Mouse (Mus musculus) cortical plate, adult 2 months (tissue): Measurements from ENCODE around the gene Rps7. TPM values are rescaled to one million over a fixed set of nuclear protein-coding genes. Genes with fewer than 3 reads are reported as not detected.

Experiments used
- H3K27ac ChIP-seq: fragments of 200-500 bp; 2 replicates; pipeline ENCODE4 v1.5.1; 2012; ENCODE audit warnings: low read length, control low read depth, inconsistent platforms; ENCODE audit not compliant: insufficient read depth
- H3K4me1 ChIP-seq: fragments of 200-500 bp; 2 replicates; pipeline ENCODE4 v1.6.1; 2011; ENCODE audit warnings: low read length; ENCODE audit not compliant: control insufficient read depth, insufficient read depth
- H3K4me3 ChIP-seq: fragments of 200-500 bp; 2 replicates; pipeline ENCODE4 v1.5.1; 2011; ENCODE audit warnings: mild to moderate bottlenecking, low read length, control low read depth; ENCODE audit not compliant: insufficient read depth
- CTCF ChIP-seq: fragments of 200-500 bp; IDR thresholded peaks from 2 replicates; pipeline ENCODE4 v1.5.1; 2011; ENCODE audit warnings: mild to moderate bottlenecking, control low read depth, low read length; ENCODE audit not compliant: insufficient read depth; ENCODE audit errors: extremely low read depth
- POLR2A ChIP-seq: fragments of 200-500 bp; IDR thresholded peaks from 2 replicates; pipeline ENCODE4 v1.6.1; 2011; ENCODE audit warnings: mild to moderate bottlenecking, low read length, control low read depth; ENCODE audit not compliant: insufficient read depth; ENCODE audit errors: extremely low read depth
- polyA plus RNA-seq: library from polyadenylated mRNA; depleted of rRNA; stranded (reverse); fragments of >200 nt; gene quantifications from 2 replicates; pipeline ENCODE4 v1.2.3, GENCODE M21; 2012

Gene Rps7
- polyA plus RNA-seq, 1 experiment = 368 TPM

GRCm38 (mm10) chr12:28638778-28639177, 3.0 kb upstream of the Rps7 start:
- H3K4me3 ChIP-seq = no peak overlapping the region
- H3K27ac ChIP-seq = no peak overlapping the region
- H3K4me1 ChIP-seq = peaks cover 5% of the 10 kb centered on the region
- TF ChIP-seq POLR2A = no peak
- no peak for TF ChIP-seq CTCF

- Histone ChIP-seq H3K4me1 (peaks cover 5% of the 10 kb centered on the region), H3K27ac (no peak overlapping the region), H3K4me3 (peak overlapping the region; percentile 73; the same call in 1 of the 2 replicates)
- TF ChIP-seq CTCF = no peak
- TF ChIP-seq POLR2A = no peak
Observed at GRCm38 (mm10) chr12:28636543-28636942, 790 bp upstream of the Rps7 start.

GRCm38 (mm10) chr12:28635058-28635534, 657 bp downstream of the Rps7 start:
- TF ChIP-seq CTCF (no peak), POLR2A (no peak)
- H3K4me1 ChIP-seq = peaks cover 5% of the 10 kb centered on the region

GRCm38 (mm10) chr12:28628436-28628835, 7.3 kb downstream of the Rps7 start:
- Histone ChIP-seq H3K4me1 (no peaks in the 10 kb centered on the region), H3K4me3 (no peak overlapping the region), H3K27ac (no peak overlapping the region)
- TF ChIP-seq POLR2A (no peak), CTCF (no peak)

More at GRCm38 (mm10) chr12:28635058-28635534, 657 bp downstream of the Rps7 start:
- Histone ChIP-seq H3K27ac (0 out of 2 replicates have a peak overlapping the region, but pooled peaks have one; percentile 17), H3K4me3 (peak overlapping the region; percentile 73)

- Histone ChIP-seq H3K4me3 (no peak overlapping the region), H3K4me1 (no peaks in the 10 kb centered on the region)
- TF ChIP-seq CTCF = no peak
- TF ChIP-seq POLR2A = no peak
Observed at GRCm38 (mm10) chr12:28627092-28627491, 8.7 kb downstream of the Rps7 start.

GRCm38 (mm10) chr12:28625407-28625806, 10.3 kb downstream of the Rps7 start:
- Histone ChIP-seq H3K27ac (no peak overlapping the region), H3K4me1 (no peaks in the 10 kb centered on the region), H3K4me3 (no peak overlapping the region)
- TF ChIP-seq POLR2A (no peak), CTCF (no peak)

More at GRCm38 (mm10) chr12:28627092-28627491, 8.7 kb downstream of the Rps7 start:
- no peak overlapping the region for H3K27ac ChIP-seq

GRCm38 (mm10) chr12:28624251-28624650, 11.5 kb downstream of the Rps7 start:
- H3K4me3 ChIP-seq = no peak overlapping the region
- TF ChIP-seq CTCF = no peak
- H3K27ac ChIP-seq = no peak overlapping the region
- no peaks in the 10 kb centered on the region for H3K4me1 ChIP-seq

GRCm38 (mm10) chr12:28623195-28623594, 12.6 kb downstream of the Rps7 start, which contains the start of gene Colec11:
TSS of gene Colec11 (minus strand) at chr12:28623377.
- H3K4me1 ChIP-seq = no peaks in the 10 kb centered on the region
- no peak within 1 kb of the TSS for H3K4me3 ChIP-seq
- TF ChIP-seq CTCF (no peak), POLR2A (no peak)
- peak within 1 kb of the TSS; percentile 53; the same call in 1 of the 2 replicates for H3K27ac ChIP-seq

GRCm38 (mm10) chr12:28622641-28623040, 13.1 kb downstream of the Rps7 start:
- Histone ChIP-seq H3K4me1 (no peaks in the 10 kb centered on the region), H3K4me3 (no peak overlapping the region), H3K27ac (peak overlapping the region; percentile 53; the same call in 1 of the 2 replicates)
- no peak for TF ChIP-seq CTCF
- no peak for TF ChIP-seq POLR2A

GRCm38 (mm10) chr12:28622167-28622532, 13.6 kb downstream of the Rps7 start:
- TF ChIP-seq CTCF (no peak), POLR2A (no peak)
- no peak overlapping the region for H3K4me3 ChIP-seq
- no peak overlapping the region for H3K27ac ChIP-seq
- H3K4me1 ChIP-seq = no peaks in the 10 kb centered on the region

GRCm38 (mm10) chr12:28621451-28622166, 14.1 kb downstream of the Rps7 start:
- Histone ChIP-seq H3K4me3 (no peak overlapping the region), H3K4me1 (no peaks in the 10 kb centered on the region), H3K27ac (no peak overlapping the region)
- TF ChIP-seq POLR2A (no peak), CTCF (no peak)
